Mouse (Mus musculus) lung, postnatal 10 days (tissue): ENCODE measurements around the gene Zbtb41.

Experiments used
- DNase-seq: peaks from one replicate; pipeline ENCODE4 v3.0.0; 2021

Gene Zbtb41

DNA sequence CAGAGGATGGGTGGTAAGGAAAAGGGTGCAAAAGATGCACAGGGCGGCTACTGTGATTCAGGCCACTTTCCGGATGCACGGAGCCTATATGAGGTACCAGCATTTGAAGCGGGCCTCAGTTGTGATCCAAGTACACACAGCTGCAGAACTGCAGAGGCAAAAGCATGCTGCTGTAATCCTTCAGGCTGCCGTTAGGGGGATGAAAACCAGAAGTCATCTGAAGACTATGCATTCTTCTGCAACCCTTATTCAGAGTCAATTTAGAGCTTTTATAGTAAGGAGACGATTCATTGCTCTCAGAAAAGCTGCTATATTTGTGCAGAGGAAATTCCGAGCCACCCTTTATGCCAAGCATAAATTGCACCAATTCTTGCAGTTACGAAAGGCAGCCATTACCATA, 58.2 kb downstream of the Zbtb41 start:
- no peak for DNase-seq

DNA sequence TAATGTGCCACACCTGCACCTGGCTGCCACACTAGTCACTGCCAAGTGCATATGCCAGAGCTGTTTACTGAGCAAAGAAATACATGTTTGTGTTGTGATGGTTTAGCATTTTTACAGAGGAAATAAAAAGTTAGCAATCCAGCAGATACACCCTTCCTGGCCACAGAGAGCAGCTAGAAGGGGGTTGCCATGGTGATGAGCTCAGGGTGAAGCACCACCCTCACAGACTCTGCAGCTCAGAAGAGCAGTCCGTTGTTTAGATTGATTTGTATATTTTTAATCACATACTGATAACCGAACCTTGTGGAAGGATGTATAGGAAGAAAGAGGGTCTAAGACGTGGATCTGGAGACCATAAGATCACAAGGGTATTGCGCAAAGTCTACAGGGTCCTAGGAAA, 59.1 kb downstream of the Zbtb41 start:
- DNase-seq = peak; percentile 7

DNA sequence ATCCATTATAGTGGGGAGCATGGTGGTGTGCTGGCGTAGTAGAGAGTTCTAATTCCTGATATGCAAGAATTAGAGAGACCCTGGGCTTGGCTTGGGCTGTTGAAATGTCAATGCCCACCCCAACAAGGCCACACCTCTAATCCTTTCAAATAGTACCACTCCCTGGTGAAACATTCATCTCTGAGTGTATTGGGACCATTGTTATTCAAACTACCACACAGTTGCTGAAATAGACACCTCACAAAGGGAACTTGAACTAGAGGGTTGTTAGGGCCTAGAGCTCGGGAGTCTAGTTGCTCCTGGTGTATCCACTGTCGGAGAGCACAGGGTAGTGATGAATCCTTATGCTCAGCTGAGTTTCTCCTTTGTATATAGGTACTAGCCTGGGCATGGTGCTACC, 72.5 kb downstream of the Zbtb41 start:
- no peak for DNase-seq

DNA sequence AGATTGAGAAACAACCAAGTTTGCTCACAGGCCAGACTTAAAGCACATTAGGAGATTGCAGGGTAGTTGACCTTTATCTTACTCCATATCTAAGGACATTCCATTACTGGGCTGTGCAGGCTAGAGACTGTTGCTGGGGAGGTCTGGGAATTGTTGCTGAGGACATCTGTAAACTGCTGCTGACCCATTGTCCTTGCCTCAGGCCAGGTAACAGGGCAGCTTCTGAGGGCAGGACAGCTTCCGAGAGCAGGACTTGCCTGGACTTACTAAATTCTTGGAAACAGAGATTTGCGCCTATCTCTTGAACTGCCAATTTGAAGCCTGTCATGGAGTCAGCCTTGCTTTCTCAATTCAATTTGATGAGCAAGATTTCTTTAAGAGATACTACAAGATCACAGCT, 73.3 kb downstream of the Zbtb41 start:
- DNase-seq = no peak

DNA sequence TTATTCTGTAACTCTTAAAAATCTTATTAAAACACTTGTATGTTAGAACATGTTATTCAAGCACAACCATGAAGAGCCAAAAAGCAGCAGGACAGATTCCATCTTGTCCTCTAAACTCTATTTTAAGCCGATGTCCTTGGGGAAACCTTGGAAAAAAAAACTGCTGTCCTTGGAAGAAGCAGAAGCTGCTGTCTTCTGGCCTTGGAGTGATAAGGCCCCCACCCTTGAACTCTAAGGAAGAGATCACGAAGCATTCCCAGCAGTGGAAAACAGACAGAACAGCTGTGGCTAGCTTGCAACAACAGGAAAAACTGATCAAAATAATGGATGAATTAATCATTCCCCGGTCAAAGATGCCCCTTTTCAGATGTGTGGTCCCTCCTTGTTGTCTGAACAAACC, 74.1 kb downstream of the Zbtb41 start:
- DNase-seq = no peak

DNA sequence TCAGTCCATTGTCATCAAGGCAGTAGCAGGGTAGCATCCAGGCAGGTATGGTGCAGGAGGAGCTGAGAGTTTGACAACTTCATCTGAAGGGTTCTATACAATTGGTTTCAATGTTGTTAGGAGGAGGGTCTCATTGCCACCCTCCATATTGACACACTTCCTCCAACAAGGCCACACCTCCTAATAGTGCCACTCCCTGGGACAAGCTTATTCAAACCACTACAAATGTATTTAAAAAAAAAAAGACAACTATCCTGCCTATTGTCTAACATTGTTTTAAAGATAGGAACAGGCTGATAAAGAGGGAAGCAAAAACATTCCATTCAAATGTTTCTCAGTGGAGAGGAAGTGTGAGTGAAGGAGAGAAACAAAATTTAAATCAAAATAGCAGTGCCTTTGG, 77.7 kb downstream of the Zbtb41 start:
- DNase-seq = no peak

DNA sequence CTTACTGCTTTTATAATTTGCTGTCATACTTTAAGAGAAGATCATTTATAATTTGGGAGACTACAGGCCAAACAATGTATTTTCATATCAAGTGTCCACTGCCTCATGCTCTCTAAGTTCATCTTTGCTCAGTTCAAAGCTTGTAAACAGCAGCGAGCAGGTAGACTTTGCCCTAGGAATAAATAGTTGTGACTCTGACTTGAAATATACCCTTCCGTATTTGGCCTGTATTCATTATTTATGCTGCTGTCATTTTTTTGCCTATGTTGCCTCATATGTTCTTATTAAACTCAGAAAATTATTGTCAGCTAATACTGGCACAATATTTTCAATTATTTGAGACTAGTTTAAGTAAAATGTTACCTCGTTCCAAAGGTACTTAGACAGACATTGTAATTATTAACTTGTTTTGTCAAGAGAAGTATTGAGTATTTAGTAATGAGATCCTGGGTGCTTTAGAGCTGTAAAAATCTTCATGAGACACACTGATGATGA, 79.2 kb downstream of the Zbtb41 start, which contains the start of gene F13b:
TSS of gene F13b (plus strand) at position 445 of the 495 bp plus-strand sequence.
- DNase-seq = no peak
